Mouse (Mus musculus): ENCODE results near the gene Rps2. TPM values are rescaled to one million over a fixed set of nuclear protein-coding genes. Genes with fewer than 3 reads are reported as not detected.

The Rps2 gene
- polyA plus RNA-seq, 1 experiment, result 1,660 TPM

DNA sequence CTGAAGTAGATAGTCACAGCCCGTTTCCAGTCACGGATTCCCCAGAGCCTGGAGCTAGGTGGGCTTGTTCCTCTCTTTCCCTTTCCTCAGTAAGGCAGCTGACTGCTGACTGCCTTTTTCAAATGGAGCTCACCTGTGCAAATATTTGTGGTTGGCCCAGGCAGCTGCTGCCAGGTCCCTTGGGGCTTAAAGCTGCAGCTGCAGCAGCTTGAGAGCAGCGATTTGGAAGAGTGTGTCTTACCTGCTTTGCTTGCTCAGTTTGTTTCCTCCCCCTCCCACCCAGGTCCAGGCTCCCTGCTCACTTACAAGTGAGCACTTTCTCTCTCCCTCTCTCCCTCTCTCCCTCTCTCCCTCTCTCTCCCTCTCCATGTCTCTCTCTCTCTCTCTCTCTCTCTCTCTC is 51.2 kb downstream of the Rps2 start:
- DNase-seq (ENCODE audit: low spot score), result no peak

Other genes with a start within 250 kb of the Rps2 start
- 55.8 and 61.5 TPM in 2 replicates for gene E4f1, start 247.8 kb upstream of the Rps2 start, polyA plus RNA-seq (2012; rRNA removed)
- 31.8 and 33.5 TPM in 2 replicates for gene Pgp, start 247.7 kb upstream of the Rps2 start, polyA plus RNA-seq (2012; rRNA removed)
- gene Bricd5, start 244.2 kb upstream of the Rps2 start, polyA plus RNA-seq (2012; rRNA removed), result 0.10 and 0.19 TPM in 2 replicates
- gene Mlst8, start 239.0 kb upstream of the Rps2 start, polyA plus RNA-seq (2012; rRNA removed), result 20.9 and 21.7 TPM in 2 replicates
- 0.76 and 1.1 TPM in 2 replicates for gene Caskin1, start 229.5 kb upstream of the Rps2 start, polyA plus RNA-seq (2012; rRNA removed)
- 174 and 223 TPM in 2 replicates for gene Traf7, start 190.2 kb upstream of the Rps2 start, polyA plus RNA-seq (2012; rRNA removed)
- gene Rab26, start 183.9 kb upstream of the Rps2 start, polyA plus RNA-seq (2012; rRNA removed), result 1.4 and 1.5 TPM in 2 replicates
- gene Pkd1, start 168.3 kb upstream of the Rps2 start, polyA plus RNA-seq (2012; rRNA removed), result 69.8 and 84.0 TPM in 2 replicates
- 95.3 and 112 TPM in 2 replicates for gene Tsc2, start 85.5 kb upstream of the Rps2 start, polyA plus RNA-seq (2012; rRNA removed)
- 21.7 and 22.0 TPM in 2 replicates for gene Nthl1, start 85.4 kb upstream of the Rps2 start, polyA plus RNA-seq (2012; rRNA removed)
- 59.2 and 63.5 TPM in 2 replicates for gene Slc9a3r2, start 67.8 kb upstream of the Rps2 start, polyA plus RNA-seq (2012; rRNA removed)
- 0.62 and 0.80 TPM in 2 replicates for gene Npw, start 59.7 kb upstream of the Rps2 start, polyA plus RNA-seq (2012; rRNA removed)
- gene Zfp598, start 48.4 kb upstream of the Rps2 start, polyA plus RNA-seq (2012; rRNA removed), result 42.9 and 54.2 TPM in 2 replicates
- gene Syngr3, start 28.2 kb upstream of the Rps2 start, polyA plus RNA-seq (2012; rRNA removed), result 0.58 and 0.62 TPM in 2 replicates
- 21.0 and 23.7 TPM in 2 replicates for gene Gfer, start 22.0 kb upstream of the Rps2 start, polyA plus RNA-seq (2012; rRNA removed)
- 7.6 and 10.7 TPM in 2 replicates for gene Noxo1, start 21.9 kb upstream of the Rps2 start, polyA plus RNA-seq (2012; rRNA removed)
- 31.4 and 34.8 TPM in 2 replicates for gene Tbl3, start 10.5 kb upstream of the Rps2 start, polyA plus RNA-seq (2012; rRNA removed)
- gene Rnf151, start 53 bp upstream of the Rps2 start, polyA plus RNA-seq (2012; rRNA removed), result 0.18 and 0.30 TPM in 2 replicates
- gene Ndufb10, start 6.4 kb downstream of the Rps2 start, polyA plus RNA-seq (2012; rRNA removed), result 298 and 302 TPM in 2 replicates
- gene Rpl3l, start 9.7 kb downstream of the Rps2 start, polyA plus RNA-seq (2012; rRNA removed), result 0.19 and 0.29 TPM in 2 replicates
- 195 and 227 TPM in 2 replicates for gene Msrb1, start 18.5 kb downstream of the Rps2 start, polyA plus RNA-seq (2012; rRNA removed)
- gene Hs3st6, start 34.9 kb downstream of the Rps2 start, polyA plus RNA-seq (2012; rRNA removed), result 0.43 and 0.77 TPM in 2 replicates
- 0.75 and 0.83 TPM in 2 replicates for gene Meiob, start 86.2 kb downstream of the Rps2 start, polyA plus RNA-seq (2012; rRNA removed)
- 52.8 and 75.6 TPM in 2 replicates for gene Hagh, start 122.0 kb downstream of the Rps2 start, polyA plus RNA-seq (2012; rRNA removed)
- gene Fahd1, start 132.2 kb downstream of the Rps2 start, polyA plus RNA-seq (2012; rRNA removed), result 20.5 and 21.0 TPM in 2 replicates
- gene Igfals, start 147.9 kb downstream of the Rps2 start, polyA plus RNA-seq (2012; rRNA removed), result 0.94 and 1.7 TPM in 2 replicates
- gene Nubp2, start 168.2 kb downstream of the Rps2 start, polyA plus RNA-seq (2012; rRNA removed), result 17.6 and 22.4 TPM in 2 replicates
- 30.2 and 34.8 TPM in 2 replicates for gene Spsb3, start 168.5 kb downstream of the Rps2 start, polyA plus RNA-seq (2012; rRNA removed)
- gene Eme2, start 177.0 kb downstream of the Rps2 start, polyA plus RNA-seq (2012; rRNA removed), result 34.7 and 40.0 TPM in 2 replicates
- gene Mrps34, start 177.0 kb downstream of the Rps2 start, polyA plus RNA-seq (2012; rRNA removed), result 75.8 and 85.5 TPM in 2 replicates
- gene Nme3, start 178.4 kb downstream of the Rps2 start, polyA plus RNA-seq (2012; rRNA removed), result 64.2 and 64.4 TPM in 2 replicates
- 86.0 and 88.1 TPM in 2 replicates for gene Mapk8ip3, start 218.9 kb downstream of the Rps2 start, polyA plus RNA-seq (2012; rRNA removed)
- gene Jpt2, start 242.6 kb downstream of the Rps2 start, polyA plus RNA-seq (2012; rRNA removed), result 17.8 and 22.6 TPM in 2 replicates